Mouse (Mus musculus): ENCODE measurements around the gene Lrfn2.

GRCm38 (mm10) chr17:49037163-49037950 is 105.2 kb downstream of the Lrfn2 start:
- TF ChIP-seq EP300 (IDR thresholded peaks at IDR 0.05) (no peak), CTCF (IDR thresholded peaks at IDR 0.05) (no peak)
